Mouse (Mus musculus) C2C12 (cell line): ENCODE measurements at regions not wholly inside any gene's neighbourhood (a gene's known extent, or its start where the extent isn't known, plus 50 kb on each side); places are given as distances from the start of the nearest gene placed in this dataset.
A peak's percentile ranks its signal among the peaks of the same experiment; 100 is the strongest.

Source experiments
- H3K27me3 ChIP-seq: one replicate; pipeline ENCODE4 v1.6.1; 2011; ENCODE audit not compliant: control insufficient read depth, insufficient read depth, insufficient read length
- H3K36me3 ChIP-seq: one replicate; pipeline ENCODE4 v1.6.1; 2011; ENCODE audit not compliant: control insufficient read depth, insufficient read depth
- H3K4me3 ChIP-seq: one replicate; pipeline ENCODE4 v1.5.1; 2011; ENCODE audit warnings: mild to moderate bottlenecking, control low read depth; ENCODE audit not compliant: poor library complexity, insufficient read depth, severe bottlenecking
- H3K79me2 ChIP-seq: one replicate; pipeline ENCODE4 v1.6.1; 2011; ENCODE audit not compliant: control insufficient read depth, insufficient read depth
- H3K79me3 ChIP-seq: one replicate; pipeline ENCODE4 v1.6.1; 2011; ENCODE audit warnings: low read depth, control low read depth
- H3ac ChIP-seq: one replicate; pipeline ENCODE3; 2011; ENCODE audit warnings: low read depth; ENCODE audit not compliant: control insufficient read depth, insufficient read length
- CEBPB ChIP-seq: IDR thresholded peaks from one replicate; pipeline ENCODE4 v1.6.1; 2011; ENCODE audit warnings: low read depth, mild to moderate bottlenecking, control low read depth, moderate library complexity
- CTCF ChIP-seq: IDR thresholded peaks from one replicate; pipeline ENCODE4 v1.5.1; 2011; ENCODE audit not compliant: control insufficient read depth, insufficient read depth, insufficient read length
- FOSL1 ChIP-seq: IDR thresholded peaks from one replicate; pipeline ENCODE4 v1.8.0; 2011; ENCODE audit warnings: mild to moderate bottlenecking, low read length; ENCODE audit not compliant: poor library complexity, insufficient read depth, severe bottlenecking
- MAX ChIP-seq: IDR thresholded peaks from one replicate; pipeline ENCODE4 v1.6.1; 2011; ENCODE audit warnings: mild to moderate bottlenecking, control low read depth
- MYOD1 ChIP-seq: IDR thresholded peaks from one replicate; pipeline ENCODE4 v1.6.1; 2011; ENCODE audit warnings: low read depth; ENCODE audit not compliant: control insufficient read depth, insufficient read length
- MYOG ChIP-seq: IDR thresholded peaks from one replicate; pipeline ENCODE4 v1.6.1; 2011; ENCODE audit not compliant: control insufficient read depth, insufficient read length; ENCODE audit errors: extremely low read depth
- USF1 ChIP-seq: IDR thresholded peaks from one replicate; pipeline ENCODE4 v1.6.1; 2011; ENCODE audit warnings: low read depth, mild to moderate bottlenecking, control low read depth, moderate library complexity

DNA sequence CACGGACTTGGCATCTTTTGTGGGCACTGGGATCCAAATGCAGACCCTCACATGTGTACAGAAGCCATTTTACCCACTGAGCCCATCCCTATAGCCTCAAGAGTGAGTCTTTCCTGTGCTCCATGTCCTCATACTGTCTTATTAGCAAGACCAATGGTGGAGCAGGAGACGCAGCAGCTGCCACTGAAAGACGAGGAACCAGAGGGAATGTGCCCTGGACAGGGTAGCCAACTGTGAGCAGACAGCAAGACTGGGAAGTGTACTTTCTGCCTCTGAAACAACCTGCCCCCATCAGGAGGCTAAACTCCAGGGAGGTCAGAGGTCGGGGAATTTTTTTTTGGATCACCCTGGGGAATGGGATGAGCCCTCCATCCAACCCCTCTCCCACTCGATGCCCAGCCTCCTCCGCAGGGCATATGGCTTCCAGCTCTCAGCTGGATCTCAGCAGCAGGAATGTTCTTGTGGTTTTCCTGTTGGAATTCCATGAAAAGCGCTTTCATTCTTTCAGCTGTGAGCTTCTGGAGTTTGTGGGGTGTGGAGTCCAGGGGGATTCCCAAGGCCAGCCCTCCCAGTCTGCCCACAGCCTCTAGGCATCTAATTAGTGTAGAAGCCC is 131.2 kb upstream of the Haao start:
- Histone ChIP-seq H3ac (no peak overlapping the region), H3K4me3 (no peak overlapping the region), H3K79me2 (no peaks in the 10 kb centered on the region), H3K27me3 (no peaks in the 10 kb centered on the region), H3K79me3 (no peaks in the 10 kb centered on the region), H3K36me3 (no peaks in the 10 kb centered on the region)
- TF ChIP-seq MYOD1, result peak; percentile 30
- no peak for TF ChIP-seq MAX

DNA sequence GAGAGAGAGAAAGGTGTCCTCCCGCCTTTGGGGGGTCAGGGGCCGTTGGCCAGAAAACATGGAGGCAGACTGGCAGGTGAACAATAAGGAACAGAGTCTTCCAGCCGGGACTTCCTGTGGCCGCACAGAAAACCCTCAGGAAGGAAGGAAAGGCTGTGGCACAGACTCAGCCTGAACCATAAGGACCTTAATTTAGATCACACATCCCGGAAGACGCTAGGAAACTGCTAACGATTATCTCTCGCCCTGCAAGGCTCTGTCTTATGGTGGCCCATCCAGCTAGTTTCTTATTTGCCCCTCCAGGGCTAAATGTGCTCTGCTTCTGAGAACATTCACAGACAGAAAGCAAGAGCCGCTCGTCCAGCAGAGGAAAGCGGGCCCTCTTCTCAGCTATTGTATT is 130.0 kb upstream of the Haao start:
- H3K79me3 ChIP-seq, result no peaks in the 10 kb centered on the region
- no peaks in the 10 kb centered on the region for H3K36me3 ChIP-seq
- no peaks in the 10 kb centered on the region for H3K27me3 ChIP-seq
- H3K79me2 ChIP-seq, result no peaks in the 10 kb centered on the region
- TF ChIP-seq MAX (no peak), FOSL1 (no peak)
- H3ac ChIP-seq, result no peak overlapping the region
- no peak overlapping the region for H3K4me3 ChIP-seq

DNA sequence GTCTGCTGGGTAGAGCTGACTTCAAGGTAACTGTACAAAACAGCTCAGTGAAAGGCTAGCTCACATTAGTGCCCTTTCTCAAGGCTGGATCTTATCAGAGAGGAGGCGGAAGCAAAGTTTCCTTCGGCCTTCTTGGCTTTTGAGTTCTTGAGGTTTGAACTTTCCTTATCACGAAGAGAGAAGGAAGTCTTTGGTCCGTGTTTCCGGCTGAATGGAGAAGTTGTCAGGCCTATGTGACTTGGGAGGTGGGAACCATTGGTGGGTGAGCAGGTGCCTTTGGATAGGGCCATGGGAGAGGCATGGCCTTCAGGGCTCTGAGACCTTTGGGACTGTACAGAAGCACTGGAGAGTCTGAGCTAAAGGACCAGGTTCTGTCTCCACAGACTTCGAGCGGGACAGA is 128.1 kb upstream of the Haao start:
- no peak overlapping the region for H3ac ChIP-seq
- H3K27me3 ChIP-seq, result no peaks in the 10 kb centered on the region
- no peak for TF ChIP-seq CEBPB
- TF ChIP-seq MAX, result no peak
- no peak for TF ChIP-seq MYOG
- TF ChIP-seq FOSL1, result no peak
- no peaks in the 10 kb centered on the region for H3K36me3 ChIP-seq
- no peaks in the 10 kb centered on the region for H3K79me3 ChIP-seq
- H3K4me3 ChIP-seq, result no peak overlapping the region
- no peaks in the 10 kb centered on the region for H3K79me2 ChIP-seq

DNA sequence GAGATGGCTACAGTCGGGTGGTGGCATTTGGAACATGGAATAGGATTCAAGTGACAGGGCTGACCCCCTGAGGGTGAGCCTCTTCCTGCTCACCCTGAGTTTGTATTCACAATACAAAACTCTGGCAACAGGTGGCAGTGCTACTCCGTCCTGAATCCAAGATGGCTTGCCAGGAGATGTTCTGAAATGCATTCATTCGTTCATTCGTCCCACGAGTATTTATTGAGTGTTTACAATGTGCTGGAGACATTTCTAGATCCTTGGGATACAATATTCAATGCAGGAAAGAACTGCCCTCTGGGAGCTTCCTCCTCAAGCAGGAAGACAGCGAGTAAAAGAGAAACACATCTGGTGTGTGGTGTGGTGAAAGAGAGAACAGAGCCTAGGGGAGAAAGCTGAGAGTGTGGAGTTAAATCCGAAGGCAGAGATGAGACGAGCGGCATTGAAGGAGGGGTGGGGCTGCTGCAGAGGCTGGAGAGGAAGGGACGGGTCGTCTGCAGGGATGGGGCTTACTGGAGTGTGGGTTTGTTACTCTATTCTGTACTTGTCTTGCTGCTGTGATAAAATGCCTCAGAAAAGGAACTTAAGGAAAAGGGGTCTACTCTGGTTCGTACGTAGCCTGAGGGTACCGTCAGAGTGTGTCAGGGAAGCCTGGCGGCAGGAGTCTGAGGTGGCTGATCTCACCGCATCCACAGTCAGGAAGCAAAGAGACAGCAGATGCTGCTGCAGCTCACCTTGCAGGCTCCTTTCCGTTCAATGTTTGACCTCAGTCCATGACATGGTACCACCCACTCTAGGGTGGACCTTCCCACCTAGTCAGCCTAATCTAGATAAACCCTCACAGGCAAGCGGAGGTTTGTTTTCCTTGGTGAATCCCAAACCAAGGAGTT is 125.9 kb upstream of the Haao start:
- Histone ChIP-seq H3K36me3 (no peaks in the 10 kb centered on the region), H3ac (no peak overlapping the region), H3K27me3 (no peaks in the 10 kb centered on the region), H3K79me2 (no peaks in the 10 kb centered on the region), H3K4me3 (no peak overlapping the region), H3K79me3 (no peaks in the 10 kb centered on the region)
- TF ChIP-seq MYOD1, result no peak
- TF ChIP-seq MAX, result peak; percentile 30

DNA sequence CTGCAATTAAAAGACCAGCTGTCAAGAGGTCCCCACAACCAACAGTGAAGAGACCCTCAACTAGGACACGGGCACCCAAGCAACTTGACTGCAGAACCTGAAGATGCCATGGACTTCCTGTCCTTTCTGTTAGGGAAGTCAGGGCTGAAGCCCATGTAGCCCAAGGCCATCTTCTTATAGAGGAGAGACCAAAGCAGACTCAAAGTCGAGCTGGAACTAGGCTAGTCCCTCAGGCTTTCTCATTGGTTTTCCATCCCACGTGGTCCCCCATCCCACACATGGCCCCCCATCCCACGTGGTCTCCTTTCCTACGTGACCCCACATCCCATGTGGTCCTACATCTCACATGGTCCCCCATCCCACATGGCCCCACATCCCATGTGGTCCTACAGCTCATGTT is 125.1 kb upstream of the Haao start:
- H3K36me3 ChIP-seq, result no peaks in the 10 kb centered on the region
- no peak overlapping the region for H3K4me3 ChIP-seq
- H3K27me3 ChIP-seq, result no peaks in the 10 kb centered on the region
- no peak for TF ChIP-seq CTCF
- TF ChIP-seq FOSL1, result no peak
- no peak for TF ChIP-seq MAX
- no peak for TF ChIP-seq CEBPB
- TF ChIP-seq MYOG, result no peak
- no peak for TF ChIP-seq MYOD1
- TF ChIP-seq USF1, result no peak
- H3K79me2 ChIP-seq, result no peaks in the 10 kb centered on the region
- no peak overlapping the region for H3ac ChIP-seq
- H3K79me3 ChIP-seq, result no peaks in the 10 kb centered on the region

DNA sequence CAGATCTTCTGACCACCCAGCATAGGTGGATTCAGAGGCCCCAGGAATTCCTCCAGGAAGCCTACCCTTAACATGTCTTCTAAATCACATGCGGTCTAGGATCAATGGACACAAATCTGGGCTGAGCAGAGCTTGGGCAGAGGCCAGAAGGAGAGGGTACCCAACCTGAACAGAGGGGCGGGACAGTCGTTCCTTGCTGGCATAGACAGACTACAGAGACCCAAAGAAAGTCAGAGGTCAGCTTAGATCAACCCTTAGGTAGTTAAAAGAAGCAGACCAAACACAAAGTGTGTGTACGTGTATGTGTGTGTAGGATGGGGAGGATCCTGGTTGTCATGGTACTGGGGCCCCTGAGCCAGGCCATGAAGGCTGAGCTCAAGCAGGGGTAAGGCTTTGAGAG is 124.7 kb upstream of the Haao start:
- Histone ChIP-seq H3K27me3 (no peaks in the 10 kb centered on the region), H3K36me3 (no peaks in the 10 kb centered on the region), H3K4me3 (no peak overlapping the region), H3K79me2 (no peaks in the 10 kb centered on the region), H3K79me3 (no peaks in the 10 kb centered on the region), H3ac (no peak overlapping the region)
- TF ChIP-seq MYOD1 (no peak), FOSL1 (no peak), CEBPB (no peak), MAX (no peak), MYOG (no peak), CTCF (no peak), USF1 (no peak)
